9 mouse cellular contexts compared by ENCODE assay signal in the genomic region with DNA sequence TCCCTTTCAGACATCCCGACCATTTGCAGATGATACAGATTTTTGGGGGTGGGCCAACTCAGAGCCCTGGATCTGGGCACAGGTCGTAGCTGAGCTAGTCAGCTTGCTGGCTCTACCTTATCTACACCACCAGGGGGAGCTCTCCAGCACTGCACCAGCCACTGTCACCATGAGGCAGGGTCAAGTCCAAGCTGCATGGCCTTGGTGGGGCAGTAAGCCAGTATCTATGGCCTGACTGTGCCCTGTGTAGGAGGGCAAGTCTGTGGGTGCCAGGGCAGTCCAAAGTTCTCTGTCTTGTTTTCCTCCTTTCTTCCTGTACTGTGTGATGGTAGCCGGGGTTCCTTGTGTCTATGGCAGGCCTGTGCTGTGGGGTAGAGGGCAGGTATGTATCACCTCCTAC.
A peak's percentile ranks its signal among the peaks of the same experiment; 100 is the strongest.
DNase-seq lines count a peak whose midpoint lies in the region; ATAC-seq and TF ChIP-seq lines count a peak whose summit lies in the region.
"Had no signal": no experiment of that assay in that cellular context is flagged by ENCODE, and none has a peak within 500 bp of the region (broad histone marks: within the 10 kb centered on the region; RNA-seq: fewer than 3 reads in every experiment).

No protein-coding gene starts in this region.

- H3K9me3 ChIP-seq in forebrain, postnatal 0 days (ENCODE audit: low read length), result no peaks in the 10 kb centered on the region
- H3K9me3 ChIP-seq in limb, embryonic 10.5 days (replicated peaks), result no peaks in the 10 kb centered on the region
- no peaks in the 10 kb centered on the region for H3K9me3 ChIP-seq in midbrain, postnatal 0 days (ENCODE audit: low read length)
- H3K9me3 ChIP-seq: neural tube, embryonic 13.5 days had no signal

- no peak overlapping the region for H3K4me3 ChIP-seq in forebrain, postnatal 0 days (ENCODE audit: low read depth, low read length)
- H3K4me3 ChIP-seq in limb, embryonic 10.5 days, result no peak overlapping the region
- H3K4me3 ChIP-seq in midbrain, postnatal 0 days (ENCODE audit: low read depth, low read length), result no peak overlapping the region
- H3K4me3 ChIP-seq: neural tube, embryonic 13.5 days had no signal

- WGBS in forebrain, postnatal 0 days, result 66% methylated on average over 3 of the region's 3 CpGs
- 66% methylated on average over 3 of the region's 3 CpGs for WGBS in limb, embryonic 10.5 days
- WGBS in midbrain, postnatal 0 days, result 69% methylated on average over 3 of the region's 3 CpGs

- ATAC-seq in forebrain, postnatal 0 days, result no peak
- peak; percentile 34; the same call in 1 of the 2 replicates for ATAC-seq in midbrain, postnatal 0 days (ENCODE audit: low FRiP score)

- no peaks in the 10 kb centered on the region for H3K36me3 ChIP-seq in forebrain, postnatal 0 days (ENCODE audit: insufficient read depth)
- H3K36me3 ChIP-seq in limb, embryonic 10.5 days, result no peaks in the 10 kb centered on the region
- H3K36me3 ChIP-seq in midbrain, postnatal 0 days (ENCODE audit: insufficient read depth, low read length), result no peaks in the 10 kb centered on the region
- H3K36me3 ChIP-seq: neural tube, embryonic 13.5 days had no signal

- no peaks in the 10 kb centered on the region for H3K27me3 ChIP-seq in forebrain, postnatal 0 days (ENCODE audit: insufficient read depth, low read length)
- no peaks in the 10 kb centered on the region for H3K27me3 ChIP-seq in limb, embryonic 10.5 days (ENCODE audit: low read depth, poor library complexity, severe bottlenecking)
- H3K27me3 ChIP-seq in midbrain, postnatal 0 days (ENCODE audit: insufficient read depth, low read length), result no peaks in the 10 kb centered on the region
- H3K27me3 ChIP-seq: neural tube, embryonic 13.5 days had no signal

- no peak overlapping the region for H3K4me2 ChIP-seq in forebrain, postnatal 0 days (ENCODE audit: low read depth)
- H3K4me2 ChIP-seq in midbrain, postnatal 0 days (ENCODE audit: low read depth, low read length, poor library complexity, severe bottlenecking), result no peak overlapping the region
- H3K4me2 ChIP-seq: neural tube, embryonic 13.5 days had no signal

- peak; percentile 48 for TF ChIP-seq CTCF in forebrain, postnatal 0 days (IDR thresholded peaks at IDR 0.05; ENCODE audit: low read depth)
- TF ChIP-seq CTCF in midbrain, postnatal 0 days (IDR thresholded peaks at IDR 0.05), result peak; percentile 44

- no peaks in the 10 kb centered on the region for H3K4me1 ChIP-seq in forebrain, postnatal 0 days (ENCODE audit: insufficient read depth)
- no peaks in the 10 kb centered on the region for H3K4me1 ChIP-seq in limb, embryonic 10.5 days
- H3K4me1 ChIP-seq in midbrain, postnatal 0 days (ENCODE audit: insufficient read depth, low read length), result no peaks in the 10 kb centered on the region
- H3K4me1 ChIP-seq: neural tube, embryonic 13.5 days had no signal

- peak; percentile 43 for DNase-seq in cerebellum, postnatal 10 days
- no peak for DNase-seq in cerebellum, adult 9-11 months
- DNase-seq in urinary bladder, postnatal 25 days (ENCODE audit: low spot score), result peak; percentile 16
- no peak for DNase-seq in urinary bladder, postnatal 10 days (ENCODE audit: low spot score)
- no peak for DNase-seq in forebrain, postnatal 0 days
- peak; percentile 38 for DNase-seq in limb, embryonic 10.5 days (ENCODE audit: low spot score)
- no peak for DNase-seq in midbrain, postnatal 0 days (ENCODE audit: low spot score)
- no peak for DNase-seq in right cerebral cortex, postnatal 4 days

- no peak overlapping the region for H3K9ac ChIP-seq in forebrain, postnatal 0 days
- no peak overlapping the region for H3K9ac ChIP-seq in midbrain, postnatal 0 days (replicated peaks; ENCODE audit: low read length, poor library complexity, severe bottlenecking)
- H3K9ac ChIP-seq: neural tube, embryonic 13.5 days had no signal

- no peak overlapping the region for H3K27ac ChIP-seq in forebrain, postnatal 0 days (ENCODE audit: low read depth, low read length)
- no peak overlapping the region for H3K27ac ChIP-seq in limb, embryonic 10.5 days
- H3K27ac ChIP-seq in midbrain, postnatal 0 days (ENCODE audit: low read depth, low read length), result no peak overlapping the region
- H3K27ac ChIP-seq: neural tube, embryonic 13.5 days had no signal

Comparison
In these comparisons a context has a peak if more than half of its experiments do, and no peak if none do; other contexts are left out.
1. DNase-seq: peak in cerebellum, postnatal 10 days (2 of 2), urinary bladder, postnatal 25 days (single experiment) and limb, embryonic 10.5 days (single experiment); none in cerebellum, adult 9-11 months (single experiment), urinary bladder, postnatal 10 days (single experiment), forebrain, postnatal 0 days (single experiment), midbrain, postnatal 0 days (single experiment) and right cerebral cortex, postnatal 4 days (single experiment).